Mouse (Mus musculus) bone marrow, adult 2 months (tissue): ENCODE measurements around the gene 1500009L16Rik.

Source experiments
- CTCF ChIP-seq: fragments of 200-500 bp; IDR thresholded peaks from 2 replicates; pipeline ENCODE4 v1.5.1; 2011; ENCODE audit warnings: low read length, control low read depth; ENCODE audit not compliant: control insufficient read depth, insufficient read depth
- POLR2A ChIP-seq: fragments of 200-500 bp; IDR thresholded peaks from 2 replicates; pipeline ENCODE4 v1.6.1; 2011; ENCODE audit warnings: low read depth, mild to moderate bottlenecking, control low read depth, low read length, borderline replicate concordance; ENCODE audit not compliant: control insufficient read depth

GRCm38 (mm10) chr10:83728529-83728928 lies 5.9 kb downstream of the 1500009L16Rik start:
- no peak for TF ChIP-seq CTCF
- TF ChIP-seq POLR2A: no peak
